Mouse (Mus musculus) 3T3-L1 (cell line): ENCODE measurements around the gene Ing1.
A peak's percentile ranks its signal among the peaks of the same experiment; 100 is the strongest.

Source experiments
- DNase-seq: peaks from one replicate; pipeline ENCODE4 v3.0.0-alpha.2; 2015; ENCODE audit warnings: low read depth, low spot score

The Ing1 gene

DNA sequence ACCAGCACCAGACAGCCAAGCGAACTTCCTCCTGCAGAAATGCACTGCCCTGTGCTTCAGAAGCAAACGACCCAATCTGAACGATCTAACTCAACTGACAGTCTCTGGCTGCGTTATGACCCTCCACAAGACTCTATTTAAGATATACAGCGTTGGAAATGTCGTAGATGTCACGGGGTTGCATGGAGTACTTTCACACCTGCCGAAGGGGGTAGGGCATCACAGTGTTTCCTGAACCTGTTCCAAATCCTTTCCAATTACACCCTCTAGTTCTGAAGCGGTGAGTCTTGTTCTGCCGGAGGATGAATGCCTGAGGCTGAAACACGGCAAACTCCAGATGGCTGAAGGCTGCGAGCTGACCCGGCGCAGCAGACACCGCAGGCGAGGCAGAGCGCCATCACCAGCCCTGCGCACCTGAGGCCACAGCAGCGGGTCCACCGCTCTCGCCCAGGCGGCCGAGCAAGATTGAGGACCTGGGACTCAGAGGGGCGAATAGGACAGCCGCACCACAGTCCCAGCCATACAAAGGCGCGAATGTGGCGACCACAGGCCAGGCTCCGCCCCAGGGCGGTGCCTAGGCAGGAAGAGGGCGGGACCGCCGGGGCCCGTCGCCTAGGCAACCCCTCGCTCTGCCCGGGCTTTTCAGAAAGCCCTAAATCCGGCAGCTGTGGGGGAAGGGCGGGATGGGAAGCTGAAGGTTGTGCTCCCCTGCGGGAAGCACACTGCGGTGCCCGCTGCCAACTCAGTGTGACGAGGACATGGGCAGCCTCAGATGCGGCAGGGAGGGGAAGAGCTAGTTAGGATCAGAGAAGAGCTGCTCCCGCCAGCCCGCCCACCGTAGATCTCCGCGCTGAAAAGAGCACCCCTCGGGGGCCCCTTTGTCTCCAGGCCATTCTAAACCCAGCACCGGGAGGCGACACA is at the start of gene Ing1:
Gene Ing1, plus strand, starts transcription at position 773 of the 921 bp plus-strand sequence.
- DNase-seq: peak; percentile 93

DNA sequence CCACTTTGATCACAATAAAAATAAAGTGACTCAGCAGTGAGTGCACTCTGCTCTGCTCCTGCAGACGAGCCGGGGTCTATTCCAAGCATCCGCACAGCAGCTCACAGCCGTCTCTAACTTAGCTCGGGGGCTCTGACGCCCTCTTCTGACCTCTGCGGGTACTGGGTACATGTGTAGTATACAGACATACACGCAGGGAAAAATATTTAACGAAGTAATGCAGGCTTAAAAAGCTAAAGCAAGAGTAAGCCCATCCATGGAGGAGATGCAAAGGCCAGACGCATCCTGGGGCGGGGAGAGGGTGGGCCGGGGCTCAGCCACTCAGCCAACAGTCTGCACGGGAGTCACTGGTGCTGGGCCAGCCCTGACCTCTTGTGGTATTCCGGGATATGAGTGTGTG is 49.3 kb upstream of the Ing1 start:
- no peak for DNase-seq

DNA sequence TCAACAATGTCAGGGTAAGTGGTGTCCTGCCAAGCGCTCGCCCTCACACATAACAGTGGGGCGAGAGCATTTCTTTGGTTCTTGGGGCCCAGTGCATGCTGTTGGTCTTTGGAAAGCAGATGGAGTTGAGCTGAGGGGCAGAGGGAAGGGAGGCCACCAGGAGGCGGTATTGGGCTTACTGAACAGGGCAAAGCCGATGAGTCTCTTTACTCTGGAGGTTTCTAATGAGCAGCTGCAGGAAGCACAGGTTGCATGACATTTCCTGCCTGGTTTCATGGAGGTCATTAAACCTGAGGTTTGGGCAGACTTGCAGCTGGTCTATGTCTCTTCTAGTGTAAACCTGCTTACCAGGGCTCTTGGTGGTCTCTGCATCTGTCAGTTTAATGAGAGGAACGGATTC is 48.6 kb upstream of the Ing1 start:
- DNase-seq: peak; percentile 65

DNA sequence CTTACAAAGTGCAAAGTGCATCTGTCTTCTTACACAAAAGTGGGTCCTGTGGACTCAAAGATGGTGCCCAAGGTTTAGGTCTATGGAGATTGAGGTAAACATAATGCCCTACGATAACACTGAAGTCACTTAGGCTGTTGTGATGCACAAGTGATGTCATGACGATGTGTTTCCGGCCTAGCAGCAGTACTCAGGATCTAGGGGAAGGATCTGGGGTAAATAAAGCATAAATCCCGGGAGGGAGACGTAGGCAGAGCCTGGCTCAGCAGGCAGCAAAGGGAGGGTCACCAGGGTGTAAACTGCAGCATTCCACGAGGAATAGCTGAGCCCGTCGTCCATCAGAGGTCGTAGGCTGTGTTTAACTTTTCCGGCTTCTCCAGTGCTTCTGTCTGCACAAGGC is 46.5 kb upstream of the Ing1 start:
- no peak for DNase-seq

DNA sequence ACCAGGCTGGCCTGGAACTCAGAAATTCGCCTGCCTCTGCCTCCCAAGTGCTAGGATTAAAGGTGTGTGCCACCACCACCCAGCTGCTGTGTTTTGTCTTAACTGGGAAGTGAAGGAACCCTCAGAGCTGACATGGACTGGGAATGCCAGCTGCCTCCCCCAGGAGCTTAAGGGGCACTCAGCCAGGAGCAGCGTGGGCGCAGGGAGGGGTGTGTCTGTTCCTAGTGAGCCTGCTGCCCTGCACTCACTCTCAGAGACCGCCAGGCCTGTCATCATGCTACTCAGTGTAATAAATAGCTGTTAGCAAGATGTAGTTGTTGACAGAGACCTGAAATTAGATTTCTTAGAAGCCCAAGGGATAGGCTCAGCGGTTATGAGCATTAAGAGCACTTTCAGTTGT is 44.4 kb upstream of the Ing1 start:
- DNase-seq: no peak

DNA sequence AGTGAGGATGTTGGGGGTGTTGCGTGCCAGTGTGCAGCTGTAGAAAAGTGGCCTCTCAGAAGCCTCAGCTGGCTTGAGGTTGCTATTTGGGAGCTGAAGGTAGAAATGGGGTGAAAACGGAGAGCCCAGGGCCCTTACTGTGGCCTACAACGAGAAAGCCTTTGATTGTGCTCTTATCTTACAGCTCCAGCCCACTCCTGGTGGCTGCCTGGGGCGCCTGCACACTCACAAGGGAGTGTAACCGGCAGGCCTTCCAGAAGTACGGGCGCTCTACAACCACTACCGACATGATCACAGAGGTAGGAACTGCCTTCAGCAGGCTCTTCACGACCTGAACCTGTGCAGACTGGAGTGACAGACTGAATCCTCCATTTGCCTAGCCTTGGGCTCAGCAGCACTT is 42.7 kb upstream of the Ing1 start:
- DNase-seq: no peak

DNA sequence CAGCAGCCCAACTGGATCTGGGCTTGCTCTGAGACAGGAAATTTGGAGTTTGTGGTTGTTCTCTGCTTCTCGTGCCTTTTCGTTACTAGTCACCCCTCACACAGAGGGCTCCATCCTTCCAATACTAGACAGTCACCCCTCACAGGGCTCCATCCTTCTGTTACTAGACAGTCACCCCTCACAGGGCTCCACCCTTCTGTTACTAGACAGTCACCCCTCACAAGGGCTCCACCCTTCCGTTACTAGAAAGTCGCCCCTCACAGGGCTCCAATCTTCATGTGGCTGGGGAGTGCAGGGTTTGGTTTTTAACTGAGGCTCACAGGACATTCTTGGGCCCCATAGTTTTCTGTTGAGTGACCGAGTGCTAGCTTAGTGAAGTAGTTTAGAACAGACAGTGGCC is 42.1 kb upstream of the Ing1 start:
- DNase-seq: no peak

DNA sequence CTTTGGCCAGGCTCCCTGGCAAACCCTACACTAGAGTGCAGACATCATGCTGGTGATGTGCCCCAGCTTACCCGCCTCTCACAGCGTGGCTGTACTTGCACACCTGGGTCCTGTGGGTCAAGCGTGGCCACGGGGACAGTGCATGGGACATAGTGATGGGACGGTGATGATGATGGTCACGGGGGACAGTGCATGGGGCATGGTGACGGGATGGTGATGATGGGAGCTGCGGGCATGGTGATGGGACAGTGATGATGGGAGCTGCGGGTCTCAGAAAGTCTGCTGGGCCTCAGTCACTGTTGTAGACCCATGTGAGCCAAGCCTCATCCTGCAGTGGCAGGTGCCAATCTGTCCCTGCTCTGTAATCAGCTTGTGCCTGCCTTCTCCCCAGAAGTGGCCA is 39.1 kb upstream of the Ing1 start:
- no peak for DNase-seq

DNA sequence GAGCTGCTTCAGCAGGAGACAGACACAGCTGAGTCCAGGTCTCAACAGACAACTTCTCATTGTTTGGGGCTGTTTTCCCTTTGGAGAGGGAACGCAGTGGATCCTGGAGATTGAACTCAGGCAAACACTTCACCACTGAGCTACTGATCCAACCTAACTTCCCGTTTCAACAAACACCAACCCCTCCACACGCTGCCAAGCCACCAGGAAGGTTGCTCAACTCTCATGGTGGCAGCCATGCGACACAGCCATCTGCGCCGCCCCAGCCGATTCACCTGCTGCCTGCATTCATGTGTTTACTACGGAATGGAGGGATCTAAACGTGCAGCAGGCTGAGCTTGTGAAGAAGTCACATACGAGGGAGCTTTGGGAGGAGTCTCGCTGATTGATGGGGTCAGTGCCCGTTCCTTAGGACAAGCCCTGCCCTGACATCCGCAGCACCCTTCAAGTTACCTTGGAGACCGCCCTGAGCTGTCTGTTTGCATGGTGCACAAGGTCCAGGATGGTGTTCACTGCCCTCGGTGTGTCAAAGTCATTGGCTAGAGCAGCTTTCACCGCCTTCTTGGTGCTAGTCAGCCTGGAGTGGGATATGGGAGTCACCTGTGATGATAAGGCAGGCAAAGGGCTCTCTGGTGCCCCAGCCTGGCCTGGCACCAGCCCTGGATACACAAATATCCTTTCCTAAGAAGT is 37.9 kb upstream of the Ing1 start:
- no peak for DNase-seq

DNA sequence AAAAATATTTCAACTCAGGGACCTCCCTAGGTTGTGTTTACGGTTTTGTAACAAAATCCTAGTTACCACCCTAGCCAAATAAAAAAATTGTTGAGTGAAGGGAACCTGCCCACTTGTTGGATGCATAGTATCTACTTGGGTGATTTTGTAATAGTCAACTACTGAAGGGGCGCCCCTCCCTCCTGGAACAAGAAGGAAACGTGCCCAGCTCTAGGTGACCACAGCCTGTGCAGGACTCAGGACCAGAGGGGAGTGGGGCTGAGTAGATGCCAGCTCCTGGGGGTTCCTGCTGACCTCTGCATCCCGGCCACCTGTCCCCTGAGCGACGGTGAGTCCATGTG is 37.3 kb upstream of the Ing1 start:
- no peak for DNase-seq

DNA sequence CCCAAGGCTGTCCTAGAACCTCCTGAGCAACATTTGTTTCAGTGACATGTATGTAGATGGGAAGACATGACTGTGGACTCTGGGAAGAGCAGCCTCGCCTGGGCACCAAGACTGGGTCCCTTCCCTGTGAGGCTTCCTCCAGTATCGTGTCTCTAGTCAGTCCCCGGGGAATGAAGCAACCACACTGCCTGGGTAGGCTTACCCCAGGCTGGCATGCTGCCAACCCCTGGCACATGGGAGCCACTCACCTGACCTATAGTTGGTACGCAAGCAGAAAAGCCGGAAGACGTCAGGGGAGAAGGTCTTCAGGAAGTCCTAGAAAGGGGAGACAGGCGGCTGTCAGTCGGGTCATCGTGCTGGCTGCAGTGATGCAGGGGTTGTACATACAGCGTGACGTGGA is 36.7 kb upstream of the Ing1 start:
- DNase-seq: no peak

DNA sequence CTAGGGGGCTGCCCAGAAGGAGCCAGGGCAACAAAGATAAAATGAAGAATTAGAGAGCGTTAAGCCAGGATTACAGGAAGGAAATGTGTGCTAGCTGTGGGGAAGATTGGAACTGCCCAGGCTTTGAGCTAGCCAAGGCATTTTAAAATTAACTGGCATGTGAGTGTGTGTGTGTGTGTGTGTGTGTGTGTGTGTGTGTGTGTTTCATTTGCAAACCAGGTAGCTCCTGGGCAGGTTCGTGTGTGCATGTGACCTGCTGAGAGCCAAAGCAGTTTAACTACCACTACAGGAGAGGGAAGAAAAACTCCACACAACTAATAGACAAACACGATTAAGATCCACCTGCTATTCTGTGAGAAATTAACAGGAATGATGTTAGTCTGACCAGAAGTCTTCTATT is 32.0 kb upstream of the Ing1 start:
- no peak for DNase-seq

DNA sequence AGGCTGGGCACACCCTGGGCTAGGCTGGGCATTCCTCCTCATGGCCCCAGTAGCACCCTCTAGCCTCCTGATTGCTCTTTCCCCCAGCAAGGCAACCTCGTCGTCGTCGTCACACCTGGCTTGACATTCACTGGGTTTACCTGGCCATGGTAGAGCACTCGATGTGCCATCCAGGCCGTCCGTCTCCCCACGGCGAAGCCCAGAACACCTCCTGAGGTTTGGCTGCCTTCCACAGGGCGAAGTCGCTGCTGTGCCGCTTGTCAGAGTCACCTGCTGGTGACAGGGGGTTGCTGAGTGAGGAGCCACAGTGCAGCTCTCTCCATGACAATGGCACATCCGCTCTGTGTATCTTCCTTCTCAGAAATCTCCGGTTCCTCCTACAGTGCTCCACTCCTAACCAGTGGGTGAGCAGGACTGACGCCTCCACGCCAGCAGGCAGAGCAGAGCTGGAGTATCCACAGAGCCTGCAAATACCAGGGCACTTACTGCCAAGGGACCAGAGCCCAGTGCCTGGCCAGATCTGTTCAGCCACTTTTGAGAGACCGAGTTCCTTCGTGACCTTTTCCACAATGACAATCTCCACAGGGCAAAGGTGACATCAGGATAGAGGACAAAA is 25.1 kb upstream of the Ing1 start:
- DNase-seq: no peak

DNA sequence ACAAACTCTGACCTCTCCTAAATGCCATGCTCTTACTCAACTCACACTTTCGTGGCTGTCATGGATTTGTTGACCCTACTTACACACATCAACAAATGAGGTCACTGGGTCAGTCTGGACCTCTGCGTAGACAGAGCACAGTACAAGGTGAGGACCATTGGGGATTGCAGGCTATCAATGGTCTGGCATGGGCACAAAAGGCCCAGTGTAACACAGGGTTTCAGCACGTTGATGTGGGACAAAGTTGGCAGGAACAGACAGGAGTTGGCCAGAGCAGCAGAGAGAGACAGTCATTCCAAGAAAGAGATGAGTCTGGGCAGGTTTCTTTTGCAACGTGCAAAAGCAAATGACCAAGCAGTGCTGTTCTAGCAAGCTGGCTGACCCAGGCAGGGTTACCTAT is 24.5 kb upstream of the Ing1 start:
- no peak for DNase-seq

DNA sequence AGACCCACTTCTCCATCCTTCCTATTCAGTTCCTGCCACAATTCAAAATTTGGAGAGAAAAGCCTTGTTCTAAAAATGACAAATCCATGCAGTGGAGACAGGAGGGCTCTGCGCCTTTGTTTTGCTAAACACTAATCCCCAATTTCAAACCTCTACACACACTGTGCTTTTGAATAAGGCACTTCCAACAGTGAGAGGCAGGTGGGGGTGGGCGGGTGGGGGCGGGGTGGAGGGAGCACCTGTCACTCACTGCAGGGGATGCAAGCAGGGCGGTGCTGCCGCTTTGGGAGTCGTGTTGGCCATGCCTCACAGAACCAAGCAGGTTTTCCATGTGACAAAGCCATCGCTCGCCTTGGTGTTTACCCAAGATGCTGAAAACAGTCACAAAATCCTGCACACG is 20.9 kb upstream of the Ing1 start:
- no peak for DNase-seq

DNA sequence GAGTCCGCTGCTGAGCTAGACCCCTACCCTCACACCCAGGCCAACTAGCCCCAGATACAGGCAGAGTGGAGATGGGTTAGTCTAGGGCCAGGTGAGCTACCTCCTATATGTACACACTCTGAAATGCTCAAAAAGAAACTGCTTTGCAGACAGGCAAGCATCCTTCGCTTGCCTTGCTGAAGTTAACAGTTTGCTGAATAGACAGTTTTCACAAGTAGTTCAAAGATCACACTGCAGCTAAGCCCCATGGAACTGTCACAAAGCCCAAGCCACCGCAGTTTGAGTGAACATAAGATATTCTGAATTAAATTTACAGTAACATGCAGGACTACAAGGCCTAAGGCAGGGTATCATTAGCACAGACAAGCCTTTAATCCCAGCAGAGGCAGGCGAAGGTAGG is 16.3 kb upstream of the Ing1 start:
- no peak for DNase-seq

DNA sequence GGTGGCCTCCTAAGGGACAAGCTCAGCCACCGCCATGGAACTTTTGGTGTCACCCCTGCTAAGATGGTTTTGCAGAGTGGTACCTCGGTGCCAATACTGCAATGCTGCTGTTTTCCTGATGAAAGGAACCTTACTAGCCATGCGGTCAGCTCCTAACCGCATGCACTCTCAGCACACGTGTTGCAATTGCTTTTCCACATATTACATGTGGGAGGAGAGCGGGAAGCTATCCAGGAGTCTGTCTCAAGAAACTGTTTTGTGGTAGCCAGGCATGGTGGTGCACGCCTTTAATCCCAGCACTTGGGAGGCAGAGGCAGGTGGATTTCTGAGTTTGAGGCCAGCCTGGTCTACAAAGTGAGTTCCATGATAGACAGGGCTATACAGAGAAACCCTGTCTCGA is 15.2 kb upstream of the Ing1 start:
- DNase-seq: no peak

DNA sequence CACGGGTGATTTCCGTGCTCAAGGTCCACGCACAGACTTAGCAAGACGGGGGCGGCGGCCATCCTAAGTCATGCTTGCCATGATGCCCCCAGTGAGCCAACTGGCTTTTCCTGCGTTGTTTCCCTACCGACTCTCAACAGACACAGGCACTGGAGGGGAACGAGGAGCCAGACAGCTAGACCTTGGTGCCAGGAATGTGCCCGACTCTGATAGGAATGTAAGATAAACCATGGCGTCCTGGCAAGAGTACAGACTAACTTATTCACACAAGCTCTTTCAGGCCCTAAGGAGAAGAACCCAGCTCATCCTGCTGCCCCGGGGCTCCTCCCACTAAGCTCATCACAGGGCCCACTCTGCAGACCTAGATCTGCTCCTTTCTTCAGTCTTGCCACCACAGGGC is 13.3 kb upstream of the Ing1 start:
- no peak for DNase-seq

DNA sequence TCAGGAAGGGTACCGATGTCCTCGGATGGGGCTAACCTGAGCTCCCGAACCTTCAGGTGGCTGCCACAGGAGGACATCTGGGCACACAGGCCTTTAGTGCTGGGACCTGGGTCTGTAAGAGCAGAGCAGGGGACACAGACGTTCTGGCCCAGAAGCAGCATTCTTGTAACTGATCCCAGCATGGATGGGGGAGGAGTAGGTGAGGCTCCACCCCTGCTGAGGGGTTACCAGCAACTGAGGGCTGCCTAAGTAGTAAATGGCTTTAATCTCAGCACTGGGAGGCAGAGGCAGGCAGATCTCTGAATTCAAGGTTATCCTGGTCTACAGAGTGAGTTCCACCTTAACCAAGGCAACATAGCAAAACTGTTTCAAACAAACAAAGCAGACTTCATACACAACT is 12.5 kb upstream of the Ing1 start:
- no peak for DNase-seq

DNA sequence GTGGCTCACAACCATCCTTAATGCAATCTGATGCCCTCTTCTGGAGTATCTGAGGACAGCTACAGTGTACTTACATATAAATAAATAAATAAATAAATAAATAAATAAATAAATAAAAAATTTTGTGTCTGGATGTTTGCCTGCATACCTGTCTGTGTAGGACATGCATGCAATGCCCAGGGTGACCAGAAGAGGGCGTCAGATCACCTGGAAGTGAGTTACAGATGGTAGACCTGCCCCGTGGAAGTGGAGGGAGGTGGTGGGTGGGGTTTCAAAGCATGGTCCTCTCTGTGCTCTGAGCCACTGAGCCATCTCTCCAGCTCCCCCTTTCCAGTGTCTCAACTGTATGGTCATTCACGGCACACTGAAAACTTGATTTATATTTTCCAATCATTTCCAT is 11.0 kb upstream of the Ing1 start:
- DNase-seq: no peak

DNA sequence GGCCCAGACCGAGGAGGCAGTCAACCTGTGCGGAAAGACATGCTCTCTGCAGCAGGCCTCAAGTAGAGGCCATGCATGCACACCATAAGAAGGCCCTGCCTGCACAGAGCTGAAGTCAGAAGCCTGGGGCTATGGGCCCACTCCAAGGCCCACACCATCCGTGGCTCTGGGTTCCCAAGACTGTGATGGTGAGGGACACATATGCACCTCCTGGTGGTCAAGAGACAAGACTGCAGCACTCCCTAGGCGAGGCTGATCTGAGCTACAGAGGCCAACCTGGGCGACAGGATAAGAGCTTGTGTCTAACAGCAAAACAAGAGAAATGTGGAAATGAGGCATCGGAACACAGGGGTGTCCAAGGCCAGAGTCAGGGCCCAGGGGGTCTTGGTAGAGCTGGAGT is 8.3 kb upstream of the Ing1 start:
- peak; percentile 34 for DNase-seq

DNA sequence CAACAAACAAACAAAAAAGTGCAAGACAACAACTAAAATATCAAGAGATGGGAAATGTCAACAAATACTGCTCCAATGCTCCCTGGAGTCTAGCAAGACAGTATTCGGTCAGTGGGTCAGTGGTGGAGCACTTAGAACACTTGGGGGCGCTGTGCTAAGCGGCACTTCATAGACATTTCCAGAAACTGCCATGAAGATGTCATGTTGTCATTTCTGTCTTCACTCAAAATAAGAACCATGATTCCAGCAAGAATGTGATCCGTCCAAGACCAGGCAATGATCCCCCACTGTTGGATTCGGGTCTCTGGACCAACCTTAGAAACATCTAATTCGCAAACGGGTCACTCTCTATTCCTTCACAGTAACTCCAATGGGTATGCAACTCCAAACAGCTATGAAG is 5.7 kb upstream of the Ing1 start:
- DNase-seq: peak; percentile 86
